Mouse (Mus musculus) limb, embryonic 14.5 days (tissue): ENCODE data around the gene Rnf111. TPM values are rescaled to one million over a fixed set of nuclear protein-coding genes. Genes with fewer than 3 reads are reported as not detected.

Experiments
- ATAC-seq: fragments of 200-750 bp; cut with Nextera tagmentation; 2 replicates; pipeline ENCODE4 v1.8.0; 2017; ENCODE audit warnings: low read depth, moderate number of reproducible peaks, moderate TSS enrichment; ENCODE audit not compliant: low FRiP score
- DNase-seq: peaks from one replicate; pipeline ENCODE4 v3.0.0-alpha.2; 2015; ENCODE audit warnings: low spot score
- H3K27ac ChIP-seq: fragments of 300-500 bp; sonication (generic); replicated peaks from 2 replicates; pipeline ENCODE4 v1.5.1; 2014; ENCODE audit warnings: low read depth, mild to moderate bottlenecking, low read length, moderate library complexity, mixed read lengths
- H3K27me3 ChIP-seq: fragments of 300-500 bp; sonication (generic); 2 replicates; pipeline ENCODE4 v1.6.1; 2014; ENCODE audit warnings: low read length, mixed read lengths; ENCODE audit not compliant: control insufficient read depth, insufficient read depth
- H3K36me3 ChIP-seq: fragments of 300-500 bp; sonication (generic); 2 replicates; pipeline ENCODE4 v1.6.1; 2014; ENCODE audit warnings: mild to moderate bottlenecking, low read length, moderate library complexity, mixed read lengths; ENCODE audit not compliant: control insufficient read depth, insufficient read depth
- H3K4me1 ChIP-seq: fragments of 300-500 bp; sonication (generic); 2 replicates; pipeline ENCODE4 v1.6.1; 2014; ENCODE audit warnings: antibody characterized with exemption, low read length, mixed read lengths; ENCODE audit not compliant: control insufficient read depth, insufficient read depth
- H3K4me2 ChIP-seq: fragments of 300-500 bp; sonication (generic); replicated peaks from 2 replicates; pipeline ENCODE4 v1.6.1; 2014; ENCODE audit warnings: low read depth, mild to moderate bottlenecking, low read length, moderate library complexity; ENCODE audit not compliant: severe bottlenecking
- H3K4me3 ChIP-seq: fragments of 300-500 bp; sonication (generic); replicated peaks from 2 replicates; pipeline ENCODE4 v1.5.1; 2014; ENCODE audit warnings: low read length
- H3K9ac ChIP-seq: fragments of 300-500 bp; sonication (generic); 2 replicates; pipeline ENCODE4 v1.6.1; 2014; ENCODE audit warnings: mild to moderate bottlenecking, low read depth, low read length, moderate library complexity; ENCODE audit not compliant: severe bottlenecking
- H3K9me3 ChIP-seq: fragments of 300-500 bp; sonication (generic); 2 replicates; pipeline ENCODE4 v1.6.1; 2016; ENCODE audit warnings: low read length; ENCODE audit not compliant: control insufficient read depth
- POLR2A ChIP-seq: fragments of 200-500 bp; IDR thresholded peaks from 2 replicates; pipeline ENCODE4 v1.8.0; 2012; ENCODE audit warnings: inconsistent platforms, mild to moderate bottlenecking, moderate library complexity, borderline replicate concordance; ENCODE audit not compliant: insufficient read depth, insufficient read length; ENCODE audit errors: extremely low read depth
- WGBS: fragments of 180-500 bp; shearing (Covaris S2); extraction: QIAGEN DNeasy Blood & Tissue Kit; methylation state at CpG from one replicate; pipeline ENCODE4 v1.1.7; 2014; 5-methylcytosine and 5-hydroxymethylcytosine counted together
- polyA plus RNA-seq, 2 experiments: library from polyadenylated mRNA; depleted of rRNA in 1 of 2; stranded (reverse) in 1 of 2; unstranded in 1 of 2; fragments of >200 nt; fragmentation: Nextera tagmentation in 1 of 2; extraction: Ambion mirVana in 1 of 2; gene quantifications; 2 replicates each; pipeline versions ENCODE4 v1.2.1 to v1.2.3; 2012 to 2014

Rnf111 gene
- polyA plus RNA-seq, 2 experiments, result 25.3 to 38.8 TPM

GRCm38 (mm10) chr9:70506787-70507186 lies 3.3 kb upstream of the Rnf111 start:
- ATAC-seq (no peak), DNase-seq (no peak)
- Histone ChIP-seq H3K4me2 (no peak overlapping the region), H3K27ac (no peak overlapping the region), H3K4me1 (peaks cover 5% of the 10 kb centered on the region), H3K36me3 (no peaks in the 10 kb centered on the region), H3K27me3 (no peaks in the 10 kb centered on the region), H3K9ac (no peak overlapping the region), H3K4me3 (no peak overlapping the region), H3K9me3 (no peaks in the 10 kb centered on the region)
- TF ChIP-seq POLR2A, result no peak
- WGBS, result 76% methylated on average over 8 of the region's 8 CpGs

GRCm38 (mm10) chr9:70506186-70506585 lies 2.7 kb upstream of the Rnf111 start:
- no peak for TF ChIP-seq POLR2A
- no peaks in the 10 kb centered on the region for H3K9me3 ChIP-seq
- no peaks in the 10 kb centered on the region for H3K27me3 ChIP-seq
- no peak overlapping the region for H3K27ac ChIP-seq
- H3K4me1 ChIP-seq, result peaks cover 7% of the 10 kb centered on the region
- ATAC-seq (no peak), DNase-seq (no peak)
- no peak overlapping the region for H3K4me3 ChIP-seq
- H3K36me3 ChIP-seq, result no peaks in the 10 kb centered on the region
- 79% methylated on average over 2 of the region's 2 CpGs for WGBS
- no peak overlapping the region for H3K4me2 ChIP-seq
- H3K9ac ChIP-seq, result no peak overlapping the region

- peak; percentile 28 for DNase-seq
- TF ChIP-seq POLR2A, result no peak
Measured at GRCm38 (mm10) chr9:70503015-70503603, 416 bp downstream of the Rnf111 start.

DNA sequence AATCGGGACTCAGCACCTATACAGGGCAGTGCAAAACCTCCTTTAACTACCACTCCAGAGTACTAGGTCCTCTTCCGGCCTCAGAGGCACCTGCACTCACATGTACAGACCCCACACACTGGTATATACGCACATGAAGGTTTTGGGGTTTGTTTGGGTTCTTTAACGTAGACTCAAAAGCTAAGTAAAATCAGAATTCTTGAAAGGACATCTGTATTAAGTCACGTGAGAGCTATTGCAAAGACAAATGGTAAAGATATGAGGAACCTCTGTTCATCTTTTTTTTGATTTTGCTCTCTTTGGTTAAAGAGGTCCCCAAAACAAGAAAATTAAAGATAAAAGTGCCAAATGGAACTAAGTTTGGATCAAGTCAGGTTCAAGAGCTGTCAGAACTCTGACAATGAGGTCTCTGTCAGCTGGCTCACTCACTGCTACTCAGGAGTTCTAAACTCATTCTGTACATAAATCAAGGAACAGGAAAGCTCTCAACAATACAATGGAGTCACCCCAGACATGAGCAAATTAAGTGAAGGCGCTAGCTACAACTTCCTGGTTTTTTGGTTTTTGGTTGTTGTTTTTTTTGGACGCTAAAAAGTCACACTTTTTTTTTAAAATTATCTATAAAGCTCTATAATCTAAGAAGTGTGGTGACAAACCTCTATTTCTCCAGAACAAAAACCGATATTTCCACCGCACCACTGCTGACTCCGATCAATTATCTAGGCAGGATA lies 1.1 kb downstream of the Rnf111 start:
- WGBS, result 41% methylated on average over 10 of the region's 10 CpGs
- H3K36me3 ChIP-seq, result 0 out of 2 replicates have a peak, but pooled peaks cover 5% of the 10 kb centered on the region
- H3K4me1 ChIP-seq, result peaks cover 7% of the 10 kb centered on the region
- peak overlapping the region; percentile 92 for H3K4me3 ChIP-seq
- DNase-seq (no peak), ATAC-seq (no peak)
- no peak for TF ChIP-seq POLR2A
- H3K4me2 ChIP-seq, result peak overlapping the region; percentile 65
- H3K27ac ChIP-seq, result peak overlapping the region; percentile 98; the same call in 1 of the 2 replicates
- no peaks in the 10 kb centered on the region for H3K9me3 ChIP-seq
- H3K9ac ChIP-seq, result peak overlapping the region; percentile 98
- H3K27me3 ChIP-seq, result no peaks in the 10 kb centered on the region

More at GRCm38 (mm10) chr9:70503015-70503603, 416 bp downstream of the Rnf111 start:
- H3K27me3 ChIP-seq, result no peaks in the 10 kb centered on the region
- peaks cover 7% of the 10 kb centered on the region for H3K4me1 ChIP-seq
- peak overlapping the region; percentile 92 for H3K4me3 ChIP-seq
- peak overlapping the region; percentile 98 for H3K27ac ChIP-seq
- H3K4me2 ChIP-seq, result peak overlapping the region; percentile 65
- no peaks in the 10 kb centered on the region for H3K9me3 ChIP-seq
- 0% methylated on average over 46 of the region's 70 CpGs for WGBS
- ATAC-seq, result peak; percentile 84
- 0 out of 2 replicates have a peak, but pooled peaks cover 5% of the 10 kb centered on the region for H3K36me3 ChIP-seq
- H3K9ac ChIP-seq, result peak overlapping the region; percentile 98

DNA sequence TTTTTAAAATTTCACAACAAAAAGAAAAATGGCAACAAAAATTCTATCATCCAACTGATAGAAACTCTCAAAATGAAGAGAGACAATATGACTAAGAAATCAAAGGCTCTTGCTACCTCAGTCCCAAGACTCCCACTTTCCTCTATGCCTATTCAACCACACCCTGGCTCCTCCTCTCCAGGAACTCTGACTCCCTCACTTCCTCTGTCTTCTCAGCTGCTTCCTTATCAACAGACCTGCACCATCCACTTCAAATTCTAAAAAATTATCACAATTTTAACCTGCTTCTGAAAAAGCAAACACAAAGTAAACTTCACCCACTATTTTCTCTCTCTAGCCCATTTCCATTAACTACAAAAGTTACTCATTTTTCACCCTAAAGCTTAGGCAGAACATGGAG lies 6.5 kb downstream of the Rnf111 start:
- H3K4me2 ChIP-seq, result no peak overlapping the region
- peaks cover 4% of the 10 kb centered on the region; the same call in 1 of the 2 replicates for H3K4me1 ChIP-seq
- no peak overlapping the region for H3K9ac ChIP-seq
- H3K27me3 ChIP-seq, result no peaks in the 10 kb centered on the region
- DNase-seq (no peak), ATAC-seq (no peak)
- no peak overlapping the region for H3K27ac ChIP-seq
- H3K36me3 ChIP-seq, result peaks cover 5% of the 10 kb centered on the region; the same call in 1 of the 2 replicates
- no peaks in the 10 kb centered on the region for H3K9me3 ChIP-seq
- H3K4me3 ChIP-seq, result no peak overlapping the region
- TF ChIP-seq POLR2A, result no peak
